Mouse (Mus musculus): ENCODE measurements around the gene Ptk6. TPM values are rescaled to one million over a fixed set of nuclear protein-coding genes. Genes with fewer than 3 reads are reported as not detected.

Ptk6 gene
- total and polyA plus RNA-seq, 3 experiments, result 0.05 to 0.17 (median 0.09) TPM

GRCm38 (mm10) chr2:181238091-181238610 is 35.6 kb upstream of the Ptk6 start:
- DNase-seq (ENCODE audit: extremely low read depth), result no peak
- H3K4me1 ChIP-seq (ENCODE audit: control insufficient read depth in 1 of 2, insufficient read depth in 2 of 2), result peaks cover 34 to 54% of the 10 kb centered on the region in 2 experiments
- H3K27ac ChIP-seq (ENCODE audit: insufficient read depth, low read depth), result peak overlapping the region; percentile 29; the same call in 1 of the 2 replicates
- dilution Hi-C loops (cut with MboI; ENCODE audit: extremely low pct_ligation_motif_present, extremely low pct_unique_long_range_greater_than_20kb, low sequenced_read_pairs), result no loop called here
- peak overlapping the region; percentile 7; the same call in 1 of the 2 replicates for H3K4me2 ChIP-seq (ENCODE audit: insufficient read depth, low read depth, poor library complexity, severe bottlenecking)
- peaks cover 65 to 75% of the 10 kb centered on the region in 2 experiments for H3K36me3 ChIP-seq (replicated peaks in 1 of 2; ENCODE audit: control insufficient read depth in 1 of 2, insufficient read depth in 1 of 2, low read length in 1 of 2)
- in situ Hi-C loops (cut with MboI; ENCODE audit: low pct_ligation_motif_present, low pct_unique_long_range_greater_than_20kb, low sequenced_read_pairs), result no loop called here
- TF ChIP-seq POLR2AphosphoS2 (IDR thresholded peaks at IDR 0.05; ENCODE audit: low read depth, low read length), result no peak
- no peak for TF ChIP-seq MAZ (IDR thresholded peaks at IDR 0.05; ENCODE audit: low read depth, low read length)
- TF ChIP-seq RAD21 (IDR thresholded peaks at IDR 0.05; ENCODE audit: low read depth, low read length), result no peak
- TF ChIP-seq CHD1 (IDR thresholded peaks at IDR 0.05; ENCODE audit: low read depth, low read length), result no peak
- no peak for TF ChIP-seq MYC (IDR thresholded peaks at IDR 0.05; ENCODE audit: low read depth, low read length)
- no peak for TF ChIP-seq E2F4 (IDR thresholded peaks at IDR 0.05; ENCODE audit: insufficient replicate concordance, low read depth, low read length)
- no peak for TF ChIP-seq MEF2A (IDR thresholded peaks at IDR 0.05; ENCODE audit: borderline replicate concordance, low read depth, low read length)
- H3K9ac ChIP-seq (ENCODE audit: insufficient read depth, low read depth), result no peak overlapping the region
- peaks cover 8% of the 10 kb centered on the region for H3K79me2 ChIP-seq (replicated peaks; ENCODE audit: control insufficient read depth, extremely low read depth, insufficient read depth, poor library complexity, severe bottlenecking)
- H3K4me3 ChIP-seq (replicated peaks in 1 of 3; ENCODE audit: low read depth in 2 of 3, low read length in 2 of 3, poor library complexity in 1 of 3), result no peak overlapping the region
- H3K9me3 ChIP-seq (replicated peaks; ENCODE audit: low read length), result no peaks in the 10 kb centered on the region
- no peaks in the 10 kb centered on the region for H3K27me3 ChIP-seq (replicated peaks)

GRCm38 (mm10) chr2:181237251-181238014 is 34.8 kb upstream of the Ptk6 start:
- Histone ChIP-seq H3K36me3 (replicated peaks in 1 of 2; ENCODE audit: control insufficient read depth in 1 of 2, insufficient read depth in 1 of 2, low read length in 1 of 2) (peaks cover 72 to 82% of the 10 kb centered on the region in 2 experiments), H3K4me2 (ENCODE audit: insufficient read depth, low read depth, poor library complexity, severe bottlenecking) (no peak overlapping the region), H3K79me2 (replicated peaks; ENCODE audit: control insufficient read depth, extremely low read depth, insufficient read depth, poor library complexity, severe bottlenecking) (peaks cover 8% of the 10 kb centered on the region), H3K9ac (ENCODE audit: insufficient read depth, low read depth) (no peak overlapping the region), H3K27me3 (replicated peaks) (no peaks in the 10 kb centered on the region), H3K4me1 (ENCODE audit: control insufficient read depth in 1 of 2, insufficient read depth in 2 of 2) (peaks cover 30 to 46% of the 10 kb centered on the region in 2 experiments), H3K27ac (ENCODE audit: insufficient read depth, low read depth) (no peak overlapping the region), H3K4me3 (replicated peaks in 1 of 3; ENCODE audit: low read depth in 2 of 3, low read length in 2 of 3, poor library complexity in 1 of 3) (no peak overlapping the region), H3K9me3 (replicated peaks; ENCODE audit: low read length) (no peaks in the 10 kb centered on the region)
- TF ChIP-seq JUND (conservative IDR thresholded peaks at IDR 0.05; ENCODE audit: low read depth, low read length), result no peak
- no peak for TF ChIP-seq TCF12 (IDR thresholded peaks at IDR 0.05; ENCODE audit: low read depth, low read length)
- no peak for TF ChIP-seq USF1 (IDR thresholded peaks at IDR 0.05; ENCODE audit: low read depth, low read length)
- TF ChIP-seq MAZ (IDR thresholded peaks at IDR 0.05; ENCODE audit: low read depth, low read length), result no peak
- TF ChIP-seq USF2 (conservative IDR thresholded peaks at IDR 0.05; ENCODE audit: low read depth, low read length), result no peak
- TF ChIP-seq SMC3 (IDR thresholded peaks at IDR 0.05; ENCODE audit: low read depth, low read length), result no peak
- TF ChIP-seq PAX5 (IDR thresholded peaks at IDR 0.05; ENCODE audit: low read length), result no peak
- TF ChIP-seq ZKSCAN1 (IDR thresholded peaks at IDR 0.05; ENCODE audit: borderline replicate concordance, low read depth, low read length), result no peak
- no peak for TF ChIP-seq BHLHE40 (IDR thresholded peaks at IDR 0.05; ENCODE audit: low read depth, low read length)
- dilution Hi-C loops (cut with MboI; ENCODE audit: extremely low pct_ligation_motif_present, extremely low pct_unique_long_range_greater_than_20kb, low sequenced_read_pairs), result no loop called here
- DNase-seq (ENCODE audit: extremely low read depth), result no peak
- in situ Hi-C loops (cut with MboI; ENCODE audit: low pct_ligation_motif_present, low pct_unique_long_range_greater_than_20kb, low sequenced_read_pairs), result no loop called here

Data from CH12.LX (cell line).